Mouse (Mus musculus) heart, postnatal 4 days (tissue): ENCODE data around the gene Sec63. TPM values are rescaled to one million over a fixed set of nuclear protein-coding genes. Genes with fewer than 3 reads are reported as not detected.

Experiments used
- DNase-seq: peaks from one replicate; pipeline ENCODE4 v3.0.0; 2021
- total RNA-seq, 2 experiments: library from RNA; stranded (reverse); gene quantifications; 2 replicates each; pipeline ENCODE4 v1.2.3; 2021

Sec63 gene
- total RNA-seq, 2 experiments from 2014 or later, result 34.4 to 35.9 TPM

- DNase-seq, result no peak
These were observed 69.1 kb downstream of the Sec63 start for GRCm38 (mm10) chr10:42830409-42830808.

GRCm38 (mm10) chr10:42832677-42833076, 71.4 kb downstream of the Sec63 start:
- no peak for DNase-seq

- DNase-seq, result no peak
These were observed 72.8 kb downstream of the Sec63 start for GRCm38 (mm10) chr10:42833871-42834727.

GRCm38 (mm10) chr10:42838106-42838505, 76.8 kb downstream of the Sec63 start:
- DNase-seq, result no peak

GRCm38 (mm10) chr10:42838736-42839135, 77.4 kb downstream of the Sec63 start:
- no peak for DNase-seq

GRCm38 (mm10) chr10:42840036-42840435, 78.7 kb downstream of the Sec63 start:
- no peak for DNase-seq

GRCm38 (mm10) chr10:42841531-42842195, 80.4 kb downstream of the Sec63 start:
- peak; percentile 36 for DNase-seq

- peak; percentile 89 for DNase-seq
These were observed 81.1 kb downstream of the Sec63 start for GRCm38 (mm10) chr10:42842358-42842757.

GRCm38 (mm10) chr10:42843416-42843815, 82.1 kb downstream of the Sec63 start:
- peak; percentile 24 for DNase-seq

- no peak for DNase-seq
These were observed 84.2 kb downstream of the Sec63 start for GRCm38 (mm10) chr10:42845480-42845879.

- DNase-seq, result no peak
These were observed 87.1 kb downstream of the Sec63 start for GRCm38 (mm10) chr10:42848179-42849080.

- no peak for DNase-seq
These were observed 87.7 kb downstream of the Sec63 start for GRCm38 (mm10) chr10:42849081-42849400.

- DNase-seq, result no peak
These were observed 93.5 kb downstream of the Sec63 start for GRCm38 (mm10) chr10:42854838-42855237.

GRCm38 (mm10) chr10:42855250-42855649, 94.0 kb downstream of the Sec63 start:
- peak; percentile 58 for DNase-seq

- no peak for DNase-seq
These were observed 95.3 kb downstream of the Sec63 start for GRCm38 (mm10) chr10:42856574-42856973.

- no peak for DNase-seq
These were observed 95.7 kb downstream of the Sec63 start for GRCm38 (mm10) chr10:42857021-42857420.

GRCm38 (mm10) chr10:42859781-42860158, 98.5 kb downstream of the Sec63 start:
- DNase-seq, result no peak

- DNase-seq, result peak; percentile 12
These were observed 99.0 kb downstream of the Sec63 start, which contains the start of gene Scml4 for GRCm38 (mm10) chr10:42860159-42860911. Gene Scml4 (plus strand): TSS chr10:42860370.

GRCm38 (mm10) chr10:42861446-42861845, 100.2 kb downstream of the Sec63 start:
- DNase-seq, result no peak

GRCm38 (mm10) chr10:42862102-42862740, 100.9 kb downstream of the Sec63 start:
- DNase-seq, result no peak

GRCm38 (mm10) chr10:42862806-42863205, 101.5 kb downstream of the Sec63 start:
- DNase-seq, result no peak
